Mouse (Mus musculus) hematopoietic stem cell, adult 5-6 weeks (primary cell): ENCODE measurements at regions not wholly inside any gene's neighbourhood (a gene's known extent, or its start where the extent isn't known, plus 50 kb on each side); places are given as distances from the start of the nearest gene placed in this dataset.
"Not testable (repeated sequence)": the region's sequence is repeated elsewhere in the genome, so short reads cannot be mapped to it uniquely, and the experiment has no call there.

ENCODE experiments used
- ATAC-seq, 2 experiments: fragments of 125-278 bp in 1 of 2; replicated peaks in 1 of 2; 2 replicates each; pipeline ENCODE4 v1.8.0; 2016 to 2017; ENCODE audit warnings: inconsistent platforms in 2 of 2, mild to moderate bottlenecking in 2 of 2, moderate number of reproducible peaks in 2 of 2, low read depth in 1 of 2, moderate TSS enrichment in 1 of 2; ENCODE audit not compliant: low FRiP score in 2 of 2, poor library complexity in 2 of 2, severe bottlenecking in 2 of 2, insufficient read depth in 1 of 2, low TSS enrichment in 1 of 2

DNA sequence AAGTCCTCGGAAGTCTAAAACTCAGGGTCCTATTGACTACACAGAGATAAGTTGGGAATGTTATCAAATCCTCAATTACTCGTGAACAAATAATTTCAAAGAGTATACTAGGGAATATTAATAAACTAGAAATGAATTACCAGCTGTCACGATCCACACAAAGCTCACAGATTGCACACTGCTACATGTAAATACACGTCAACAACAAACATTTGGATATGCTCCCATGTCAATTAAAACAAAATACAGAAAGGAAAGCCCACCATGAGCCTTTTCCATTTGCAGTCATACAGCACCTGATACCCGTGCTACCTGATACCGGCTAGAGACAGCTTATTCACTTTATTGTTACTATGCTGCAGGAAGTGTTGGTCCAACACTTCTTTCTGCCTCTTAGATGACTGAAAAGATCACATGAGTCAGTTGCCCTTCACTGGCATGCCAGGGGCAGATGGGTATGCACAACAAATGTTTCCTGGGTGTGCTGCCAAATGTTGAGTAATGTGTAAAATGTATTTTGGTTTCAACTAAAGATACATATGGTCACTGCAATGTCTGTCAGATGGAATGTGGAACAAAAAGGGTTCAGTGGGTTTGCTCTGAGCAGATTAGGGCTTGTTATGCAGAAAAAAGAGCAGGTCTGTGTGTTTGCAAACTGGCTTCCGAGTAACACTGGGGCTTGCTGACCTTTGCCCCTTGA, 212.6 kb upstream of the Ube2e3 start:
- no peak for ATAC-seq

DNA sequence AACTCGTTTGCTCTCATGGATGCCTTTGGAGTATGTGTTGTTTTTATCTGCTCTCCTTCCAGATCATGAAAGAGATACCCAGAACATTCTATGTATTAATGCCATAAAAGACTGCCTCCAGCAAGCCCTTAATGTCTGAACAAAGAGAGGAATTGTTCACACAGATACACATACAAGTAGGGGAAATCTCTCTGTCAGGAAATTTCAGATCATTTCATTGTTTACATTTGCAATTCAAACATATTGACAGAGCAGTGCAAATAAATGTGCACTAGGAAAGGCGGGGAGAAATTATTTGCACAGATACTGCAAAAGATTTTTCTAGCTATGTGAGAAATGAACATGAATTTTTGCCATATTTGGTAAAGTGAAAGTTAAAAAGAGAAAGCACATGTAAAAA, 216.4 kb upstream of the Ube2e3 start:
- ATAC-seq: no peak

DNA sequence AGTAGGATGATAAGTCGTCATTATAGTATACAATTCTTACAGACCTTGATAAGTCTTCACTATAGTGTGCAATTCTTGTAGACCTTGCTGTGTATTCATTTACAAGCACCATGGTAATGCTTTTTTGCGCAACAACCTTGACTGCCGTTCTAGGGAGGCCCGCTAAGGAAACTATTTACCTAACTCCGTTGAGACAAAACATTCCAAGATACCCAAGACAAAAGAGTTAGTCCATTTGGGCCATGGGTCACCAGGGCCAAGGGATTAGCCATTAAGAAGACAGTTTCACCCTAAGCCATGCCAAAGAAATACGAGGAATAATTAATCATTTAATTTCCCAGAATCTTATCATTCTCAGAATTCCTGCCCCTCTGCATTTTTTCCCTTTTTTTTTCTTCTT, 227.6 kb upstream of the Ube2e3 start:
- no peak for ATAC-seq

DNA sequence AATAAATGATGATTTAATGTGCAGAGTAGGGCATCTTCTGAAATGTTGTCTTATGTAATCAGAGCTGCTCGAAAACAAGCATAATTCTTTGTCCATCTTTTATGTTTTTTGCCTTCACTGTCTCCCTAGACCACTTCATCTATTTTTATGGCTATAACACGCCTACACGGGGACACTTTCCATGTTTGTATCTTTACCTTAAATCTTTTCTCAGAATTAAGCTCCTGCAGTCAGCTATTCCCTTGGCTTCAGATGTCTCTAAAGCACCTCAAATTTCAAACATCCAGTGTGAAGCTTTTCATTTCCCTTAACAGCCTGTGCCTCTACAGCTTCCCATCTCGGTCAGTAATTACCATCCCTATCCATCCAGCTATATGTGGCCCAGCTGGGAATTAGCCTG, 242.7 kb upstream of the Ube2e3 start:
- ATAC-seq: no peak

DNA sequence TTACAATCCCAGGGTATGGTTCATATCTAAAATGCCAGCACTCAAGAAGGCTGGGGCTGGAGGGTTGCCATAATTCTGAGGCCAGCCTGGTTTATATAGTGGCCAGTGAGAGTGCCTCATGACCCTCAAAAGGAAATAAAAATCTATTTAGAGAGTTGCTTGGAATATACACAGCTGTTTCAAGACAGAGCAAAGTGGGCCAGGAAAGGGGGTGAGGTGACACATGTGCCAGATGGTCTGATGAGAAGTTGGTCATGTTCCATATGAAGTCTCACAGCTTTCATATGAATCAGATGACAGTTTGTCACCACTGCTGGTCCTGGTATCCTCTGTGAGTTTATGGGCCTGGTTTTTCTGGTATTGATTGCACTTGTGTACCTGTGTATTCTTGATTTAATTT, 261.5 kb upstream of the Ube2e3 start:
- no peak for ATAC-seq

DNA sequence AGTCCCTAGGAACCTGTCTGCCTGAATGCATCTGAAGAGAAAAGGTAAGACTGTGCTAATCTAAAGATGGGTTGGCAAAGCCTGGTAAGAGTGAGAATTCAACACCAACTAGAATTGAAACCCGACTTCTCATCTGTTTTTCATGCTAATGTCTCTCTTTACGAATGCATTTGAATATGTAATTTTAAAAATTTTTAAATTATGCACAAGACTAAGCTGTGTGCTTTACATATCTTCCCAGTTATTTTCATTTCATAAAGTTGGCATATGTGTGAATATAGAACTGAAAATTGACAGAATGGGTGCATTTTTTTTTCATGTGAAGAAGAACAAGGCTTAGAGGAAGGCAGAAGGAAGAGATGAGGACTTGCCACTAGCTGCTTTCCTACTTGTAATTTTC, 267.2 kb upstream of the Ube2e3 start:
- ATAC-seq: no peak

DNA sequence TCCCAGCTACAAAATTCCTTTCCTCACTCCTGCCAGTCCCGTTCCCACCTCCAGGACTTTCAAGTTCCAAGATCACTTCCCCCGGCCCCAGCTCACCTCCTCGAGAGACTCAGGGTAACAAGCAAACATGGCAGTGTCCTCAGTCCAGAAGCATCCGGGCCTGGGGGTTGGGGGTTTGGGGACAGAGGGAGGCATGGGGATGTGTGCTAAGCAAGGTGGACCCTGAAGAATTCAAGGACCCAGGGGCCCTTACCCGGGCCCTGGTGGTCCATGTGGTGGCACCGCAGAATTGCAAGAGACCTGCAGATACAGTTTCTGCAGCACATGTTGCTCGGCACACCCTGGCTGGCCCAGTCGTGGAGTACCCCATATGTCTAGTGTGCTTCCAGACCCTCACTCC, 269.9 kb upstream of the Ube2e3 start:
- no peak for ATAC-seq

DNA sequence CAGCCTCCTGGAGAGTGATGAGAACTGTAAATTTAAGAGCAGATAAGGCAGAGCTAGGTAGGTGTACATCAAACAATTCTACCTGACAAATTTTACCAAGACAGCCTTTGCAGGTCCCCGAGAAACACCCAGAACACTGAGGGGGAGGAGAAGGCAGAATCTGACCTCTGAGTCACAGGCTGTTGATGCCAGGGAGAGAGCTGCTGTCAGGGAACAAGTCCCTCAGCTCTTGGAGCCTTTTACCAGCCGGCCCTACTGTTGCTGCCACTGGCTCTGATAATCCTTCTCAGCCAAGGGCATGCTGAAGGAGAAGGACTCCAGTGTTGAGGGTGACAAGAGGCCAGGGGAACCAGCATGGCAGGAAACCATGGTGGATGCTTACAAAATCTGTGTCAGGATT, 271.7 kb upstream of the Ube2e3 start:
- ATAC-seq: no peak

DNA sequence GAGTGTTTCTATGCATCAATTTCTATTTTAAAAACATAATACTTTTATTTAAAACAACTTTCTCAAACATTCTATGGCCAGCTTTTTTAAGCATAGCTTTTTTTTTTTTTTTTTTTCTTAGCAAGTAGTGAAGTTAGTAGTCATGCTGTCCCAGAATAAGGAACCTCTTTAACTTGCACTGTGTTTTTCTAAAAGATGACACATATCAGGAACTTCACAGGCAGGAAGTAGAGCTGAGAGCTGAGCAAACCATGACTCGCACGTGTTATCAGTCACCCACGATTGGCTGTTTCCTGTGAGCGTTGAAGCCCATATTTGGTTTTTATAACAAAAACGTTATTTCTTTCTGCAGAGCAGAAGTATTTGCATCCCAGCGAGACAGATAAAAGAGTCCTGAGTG, 287.9 kb upstream of the Ube2e3 start:
- peak; percentile 98 for ATAC-seq

DNA sequence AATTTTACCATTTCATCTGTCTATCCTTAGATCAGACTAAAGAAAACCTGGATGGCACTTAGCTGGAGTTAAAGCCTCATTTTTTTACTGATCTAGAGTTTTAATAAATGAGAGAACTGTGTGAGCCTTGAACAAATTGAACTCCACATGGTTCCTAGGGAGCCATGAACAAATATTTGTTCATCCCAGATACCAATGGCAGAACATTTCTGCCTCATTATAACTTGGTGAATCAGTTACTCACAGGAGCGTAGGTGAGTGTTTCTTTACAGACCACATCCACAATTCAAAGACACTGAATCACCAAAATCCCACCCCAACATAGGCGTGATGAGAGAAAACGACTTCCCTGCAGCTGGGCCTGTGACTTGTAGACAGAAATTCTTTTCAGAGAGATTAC, 295.4 kb upstream of the Ube2e3 start:
- ATAC-seq: no peak

DNA sequence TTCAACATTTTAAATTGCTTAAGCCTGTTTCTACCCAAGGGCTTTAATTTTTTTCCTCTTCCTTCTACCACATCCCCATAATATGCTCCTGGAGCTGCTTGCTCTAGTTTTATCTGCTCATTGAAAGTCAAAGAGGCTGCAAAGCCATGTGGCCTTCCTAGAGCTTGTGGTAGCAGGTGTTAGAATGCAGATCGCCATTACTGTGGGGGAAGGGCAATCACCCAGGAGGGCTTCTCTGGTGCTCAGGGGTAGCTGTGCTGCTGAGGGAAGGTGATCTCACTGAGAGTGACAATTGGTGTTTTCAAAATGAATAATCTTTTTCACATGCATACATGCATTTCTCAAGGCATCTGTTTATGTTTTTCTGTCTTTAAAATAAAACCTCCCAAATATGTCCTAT, 309.8 kb upstream of the Ube2e3 start:
- ATAC-seq: no peak

DNA sequence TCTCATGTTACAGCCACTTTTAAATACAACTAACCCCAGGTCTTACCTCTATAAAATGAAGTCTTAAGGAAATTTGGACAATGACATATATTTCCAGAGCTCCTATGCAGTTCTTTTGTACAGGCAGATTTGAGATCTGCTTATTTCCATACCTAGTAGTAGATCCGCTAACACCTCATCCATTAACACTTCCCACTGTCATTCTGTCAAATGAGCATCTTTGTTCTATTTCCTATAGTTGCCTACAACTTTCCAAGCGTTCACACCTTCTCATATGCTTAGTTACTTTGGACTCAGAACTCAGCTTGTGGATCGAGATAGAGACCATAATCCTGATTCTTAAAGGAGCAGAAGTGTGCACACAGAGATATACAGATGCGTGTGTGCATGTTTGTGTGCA, 316.8 kb upstream of the Ube2e3 start:
- no peak for ATAC-seq

DNA sequence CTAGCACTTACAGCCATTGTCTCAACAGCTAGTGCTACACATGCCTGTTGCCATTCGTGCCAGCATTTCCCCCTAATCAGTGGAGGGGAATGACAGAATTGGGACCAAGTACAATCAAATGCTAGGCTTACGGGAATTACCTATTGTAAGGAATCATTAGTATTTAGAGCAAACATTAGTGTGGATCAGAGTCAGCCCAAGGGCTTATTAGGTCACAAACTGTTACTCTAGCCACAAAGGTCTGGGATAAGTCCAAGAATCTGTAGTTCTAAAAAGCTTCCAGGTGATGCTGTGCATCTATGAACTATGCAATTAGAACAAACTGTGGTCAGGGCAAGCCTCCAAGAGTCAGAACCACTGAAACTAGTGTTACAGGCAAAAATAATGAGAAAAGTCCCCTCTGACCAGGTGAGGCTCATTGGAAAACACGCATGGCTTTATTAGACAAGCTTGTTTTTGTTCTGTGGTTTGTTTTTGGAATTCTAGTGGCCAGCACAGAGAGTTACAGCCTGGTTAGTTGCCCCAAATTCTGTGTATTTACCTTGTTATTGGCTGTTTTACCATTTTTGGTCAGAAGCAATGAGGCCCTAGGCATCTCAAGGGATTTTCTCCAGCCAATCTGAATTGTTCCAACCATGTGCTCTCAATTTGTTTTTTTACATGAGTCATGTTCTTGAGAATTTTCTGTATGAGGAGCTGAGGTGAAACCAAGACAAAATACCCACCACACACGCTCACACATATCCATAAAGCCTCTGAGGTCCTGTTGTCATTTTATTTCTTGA, 319.0 kb upstream of the Ube2e3 start:
- ATAC-seq: no peak

DNA sequence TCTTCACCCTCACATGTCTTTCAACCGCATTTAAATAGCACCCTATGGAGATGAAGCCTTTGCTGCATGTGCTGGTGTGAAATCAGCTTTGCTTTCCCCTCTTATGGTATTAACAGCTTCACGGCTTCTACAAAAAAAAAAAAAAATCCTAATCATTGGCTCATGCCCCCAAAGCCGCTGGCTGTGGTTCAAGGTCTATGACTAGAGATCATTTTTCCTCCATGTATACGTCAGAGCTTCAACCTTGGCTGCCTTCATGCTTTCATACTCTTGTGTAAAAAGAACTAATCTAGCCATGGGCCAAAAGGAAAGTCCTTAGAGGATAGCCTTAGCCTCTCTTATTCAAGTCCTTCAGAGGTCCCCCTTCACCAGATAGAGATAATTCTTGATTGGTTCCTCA, 320.6 kb upstream of the Ube2e3 start:
- ATAC-seq: no peak

DNA sequence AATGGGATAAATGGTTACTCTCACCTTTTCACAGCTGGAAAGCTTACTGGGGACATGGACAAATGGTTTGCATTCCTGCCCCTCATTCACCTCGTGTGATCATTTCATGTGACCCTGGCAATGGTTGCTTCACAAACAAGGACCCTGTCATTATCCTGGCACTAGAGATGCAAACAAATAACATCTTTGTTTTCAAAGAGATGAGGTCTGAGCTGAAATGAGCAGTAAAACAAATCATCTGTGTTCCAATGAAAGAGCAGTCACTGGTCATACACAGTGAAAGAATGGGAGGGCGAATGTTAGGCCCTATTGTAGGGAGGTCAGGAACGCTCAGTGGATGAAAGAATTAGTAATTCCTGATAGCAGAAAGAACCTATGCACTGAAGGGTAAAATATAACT, 327.5 kb upstream of the Ube2e3 start:
- ATAC-seq: no peak

DNA sequence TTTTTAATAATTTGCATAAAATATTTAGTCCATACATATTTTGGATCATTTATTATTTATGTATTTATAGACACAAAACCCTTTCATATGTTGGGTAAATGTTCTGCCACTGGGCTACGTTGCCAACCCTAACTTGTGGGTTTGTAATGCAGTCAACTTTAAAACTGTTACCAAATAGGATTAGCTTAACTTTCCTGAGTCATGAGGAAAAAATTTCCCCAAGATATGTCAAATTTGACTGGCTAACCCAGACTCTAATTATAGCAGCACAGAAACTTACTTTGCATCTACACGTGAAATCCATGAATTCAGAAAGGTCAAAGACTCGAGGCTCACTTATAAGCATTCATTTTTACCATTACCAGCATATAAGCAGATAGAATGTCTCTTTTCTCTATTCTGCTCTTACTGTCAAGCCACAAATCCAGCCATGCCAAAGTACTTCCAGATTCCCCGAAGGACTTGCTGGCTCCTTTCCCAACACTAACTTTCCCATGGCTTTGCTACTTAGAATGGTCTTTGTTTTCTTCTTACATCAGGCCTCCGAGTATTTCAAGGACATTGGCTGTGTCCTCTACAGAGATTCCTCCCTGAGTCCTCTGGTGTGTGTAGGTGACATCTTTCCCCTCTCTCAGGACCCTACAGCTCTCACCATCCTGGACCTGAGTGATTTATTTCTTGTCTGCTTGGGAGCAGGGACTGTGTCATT, 328.2 kb upstream of the Ube2e3 start:
- no peak for ATAC-seq

DNA sequence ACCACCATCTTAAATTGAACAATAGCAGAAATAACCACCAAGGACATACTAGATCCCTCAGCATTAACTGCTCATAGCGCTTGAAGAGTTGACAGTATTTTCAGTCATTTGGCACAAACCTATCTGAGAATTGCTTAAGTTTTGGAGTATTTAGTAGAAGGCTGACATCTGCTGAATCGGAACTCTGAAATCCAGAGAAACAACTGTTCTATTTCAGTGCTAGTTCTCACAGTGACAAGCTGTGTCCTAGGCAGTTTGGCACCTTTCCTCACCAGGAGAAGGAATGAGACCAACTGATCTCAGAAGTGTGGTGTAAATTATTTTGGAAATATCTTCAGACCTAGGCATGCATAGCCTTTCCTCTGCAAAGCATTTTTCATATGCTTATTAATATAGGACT, 330.4 kb upstream of the Ube2e3 start:
- no peak for ATAC-seq

DNA sequence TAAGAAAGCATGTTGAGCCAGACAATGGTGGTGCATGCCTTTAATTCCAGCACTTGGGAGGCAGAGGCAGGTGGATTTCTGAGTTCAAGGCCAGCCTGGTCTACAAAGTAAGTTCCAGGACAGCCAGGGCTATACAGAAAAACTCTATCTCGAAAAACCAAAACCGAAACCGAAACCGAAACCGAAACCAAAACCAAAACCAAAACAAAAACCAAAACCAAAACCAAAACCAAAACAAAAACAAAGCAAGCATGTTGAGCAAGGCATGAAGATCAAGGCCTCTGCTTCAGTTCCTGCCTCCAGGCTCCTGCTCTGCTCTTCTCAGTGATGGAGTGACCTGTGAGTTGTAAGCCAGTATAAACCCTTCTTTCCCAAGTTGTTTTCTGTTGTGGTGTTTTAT, 334.0 kb upstream of the Ube2e3 start:
- ATAC-seq: not testable (repeated sequence)
